Mouse (Mus musculus): ENCODE measurements around the gene Espl1. TPM values are rescaled to one million over a fixed set of nuclear protein-coding genes. Genes with fewer than 3 reads are reported as not detected.
"Not testable (repeated sequence)": the region's sequence is repeated elsewhere in the genome, so short reads cannot be mapped to it uniquely, and the experiment has no call there.

Gene Espl1
- polyA plus RNA-seq, 1 experiment from 2014 or later: 24.8 TPM

DNA sequence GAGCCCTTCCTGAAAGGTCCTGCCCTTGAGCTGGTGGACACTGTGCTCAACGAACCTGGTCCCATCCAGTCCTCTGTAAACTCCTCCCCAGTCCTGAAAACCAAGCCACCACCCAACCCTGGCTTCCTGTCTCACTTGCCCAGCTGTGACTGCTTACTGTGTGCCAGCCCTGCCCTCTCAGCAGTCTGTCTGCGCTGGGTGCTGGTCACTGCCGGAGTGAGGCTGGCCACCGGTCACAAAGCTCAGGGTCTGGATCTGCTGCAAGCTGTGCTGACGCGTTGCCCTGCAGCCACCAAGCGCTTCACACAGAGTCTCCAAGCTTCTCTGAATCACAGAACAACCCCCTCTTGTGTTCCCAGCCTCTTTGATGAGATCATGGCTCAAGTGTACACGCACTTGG, 19.2 kb downstream of the Espl1 start:
- H3K4me2 ChIP-seq (ENCODE audit: low read depth, low read length): no peak overlapping the region
- H3K4me3 ChIP-seq (ENCODE audit: low read depth, low read length): no peak overlapping the region
- H3K9ac ChIP-seq (ENCODE audit: low read depth, low read length): no peak overlapping the region
- no peaks in the 10 kb centered on the region for H3K9me3 ChIP-seq (replicated peaks; ENCODE audit: control insufficient read depth, low read length)
- no peaks in the 10 kb centered on the region for H3K27me3 ChIP-seq (ENCODE audit: control insufficient read depth, insufficient read depth, low read depth, low read length)
- peaks cover 62% of the 10 kb centered on the region for H3K36me3 ChIP-seq (ENCODE audit: control insufficient read depth, insufficient read depth)
- WGBS (ENCODE audit: insufficient replicate concordance): 87% methylated on average over 8 of the region's 8 CpGs
- 0 out of 2 replicates have a peak, but pooled peaks have one; percentile 21 for ATAC-seq (ENCODE audit: low read depth)
- no peaks in the 10 kb centered on the region for H3K4me1 ChIP-seq (ENCODE audit: control insufficient read depth, low read depth, low read length)
- H3K27ac ChIP-seq (ENCODE audit: low read length): no peak overlapping the region

- peaks cover 70% of the 10 kb centered on the region for H3K36me3 ChIP-seq (ENCODE audit: control insufficient read depth, insufficient read depth)
- 83% methylated on average over 6 of the region's 6 CpGs for WGBS (ENCODE audit: insufficient replicate concordance)
- no peaks in the 10 kb centered on the region for H3K27me3 ChIP-seq (ENCODE audit: control insufficient read depth, insufficient read depth, low read depth, low read length)
- no peak for ATAC-seq (ENCODE audit: low read depth)
- H3K9ac ChIP-seq (ENCODE audit: low read depth, low read length): no peak overlapping the region
- H3K4me3 ChIP-seq (ENCODE audit: low read depth, low read length): no peak overlapping the region
- H3K27ac ChIP-seq (ENCODE audit: low read length): no peak overlapping the region
- no peaks in the 10 kb centered on the region for H3K4me1 ChIP-seq (ENCODE audit: control insufficient read depth, low read depth, low read length)
- H3K4me2 ChIP-seq (ENCODE audit: low read depth, low read length): no peak overlapping the region
- H3K9me3 ChIP-seq (replicated peaks; ENCODE audit: control insufficient read depth, low read length): no peaks in the 10 kb centered on the region
Measured at GRCm38 (mm10) chr15:102316263-102316662, 20.2 kb downstream of the Espl1 start.

DNA sequence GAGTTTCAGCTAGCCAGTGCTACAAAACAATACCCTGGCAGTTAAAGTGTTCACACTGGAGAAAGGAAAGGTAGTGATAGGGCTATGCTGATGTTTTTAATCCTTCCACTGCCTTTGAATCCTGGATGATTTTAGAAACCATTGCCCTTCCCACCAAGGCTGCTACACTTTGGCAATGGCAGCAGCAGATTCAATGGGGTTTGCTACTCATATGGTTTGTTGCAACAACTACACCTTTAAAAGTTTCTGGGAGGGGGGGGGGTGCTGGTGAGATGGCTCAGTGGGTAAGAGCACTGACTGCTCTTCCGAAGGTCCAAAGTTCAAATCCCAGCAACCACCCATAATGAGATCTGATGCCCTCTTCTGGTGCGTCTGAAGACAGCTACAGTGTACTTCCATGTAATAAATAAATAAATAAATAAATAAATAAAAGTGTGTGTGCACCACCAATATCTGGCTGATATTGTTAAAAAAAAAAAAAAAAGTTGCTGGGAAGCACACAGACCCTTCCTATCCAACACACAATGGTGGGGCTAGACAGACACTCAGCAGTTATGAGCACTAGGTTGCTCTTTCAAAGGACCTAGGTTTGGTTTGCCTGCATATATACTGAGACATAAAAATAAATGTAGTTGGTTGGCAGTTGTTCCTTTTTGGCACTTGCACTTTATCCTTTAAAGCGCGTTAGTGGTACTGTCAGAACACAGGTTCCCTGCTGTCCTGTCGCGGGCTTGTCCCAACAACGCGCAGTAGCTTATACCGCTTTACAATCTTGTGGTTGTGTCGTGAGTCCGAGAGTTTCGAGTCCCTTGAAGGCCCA, 28.8 kb downstream of the Espl1 start:
- no peak for ATAC-seq (ENCODE audit: low read depth)
- Histone ChIP-seq H3K4me1 (ENCODE audit: control insufficient read depth, low read depth, low read length) (peaks cover 12% of the 10 kb centered on the region), H3K9me3 (replicated peaks; ENCODE audit: control insufficient read depth, low read length) (no peaks in the 10 kb centered on the region), H3K9ac (ENCODE audit: low read depth, low read length) (no peak overlapping the region), H3K36me3 (ENCODE audit: control insufficient read depth, insufficient read depth) (peaks cover 36% of the 10 kb centered on the region), H3K27me3 (ENCODE audit: control insufficient read depth, insufficient read depth, low read depth, low read length) (no peaks in the 10 kb centered on the region), H3K4me3 (ENCODE audit: low read depth, low read length) (peak overlapping the region; percentile 69; the same call in 1 of the 2 replicates), H3K4me2 (ENCODE audit: low read depth, low read length) (peak overlapping the region; percentile 71), H3K27ac (ENCODE audit: low read length) (no peak overlapping the region)
- WGBS (ENCODE audit: insufficient replicate concordance): 71% methylated on average over 12 of the region's 12 CpGs

GRCm38 (mm10) chr15:102326022-102326576, 30.0 kb downstream of the Espl1 start, which contains the start of gene Pfdn5:
Pfdn5 (plus strand) TSS chr15:102326116.
- Histone ChIP-seq H3K9me3 (replicated peaks; ENCODE audit: control insufficient read depth, low read length) (no peaks in the 10 kb centered on the region), H3K27me3 (ENCODE audit: control insufficient read depth, insufficient read depth, low read depth, low read length) (no peaks in the 10 kb centered on the region), H3K4me3 (ENCODE audit: low read depth, low read length) (peak within 1 kb of the TSS; percentile 69), H3K36me3 (ENCODE audit: control insufficient read depth, insufficient read depth) (peaks cover 32% of the 10 kb centered on the region), H3K9ac (ENCODE audit: low read depth, low read length) (peak within 1 kb of the TSS; percentile 70), H3K27ac (ENCODE audit: low read length) (peak within 1 kb of the TSS; percentile 59), H3K4me2 (ENCODE audit: low read depth, low read length) (peak within 1 kb of the TSS; percentile 71), H3K4me1 (ENCODE audit: control insufficient read depth, low read depth, low read length) (peaks cover 12% of the 10 kb centered on the region)
- peak; percentile 92 for ATAC-seq (ENCODE audit: low read depth)
- under 1% methylated on average over 40 of the region's 40 CpGs for WGBS (ENCODE audit: insufficient replicate concordance)

DNA sequence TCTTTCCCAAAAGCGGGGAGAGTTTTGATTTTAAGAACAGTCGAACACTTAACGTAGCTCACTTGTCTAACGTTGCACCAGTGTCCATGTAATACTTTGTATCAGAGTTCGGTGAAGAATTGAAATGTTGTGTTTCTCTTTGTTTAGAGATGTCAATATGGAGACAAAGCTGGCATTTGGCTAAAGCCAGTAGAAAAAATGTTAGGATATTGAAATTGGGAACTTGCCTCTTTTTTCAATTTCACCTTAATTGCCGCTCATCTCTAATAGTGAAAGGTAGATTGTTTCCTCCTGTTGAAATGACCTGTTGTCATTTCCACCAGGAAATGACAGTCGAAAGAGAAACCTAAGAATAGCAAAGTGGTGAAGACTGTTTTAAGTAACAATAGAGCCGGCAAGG, 30.8 kb downstream of the Espl1 start:
- H3K36me3 ChIP-seq (ENCODE audit: control insufficient read depth, insufficient read depth): peaks cover 29% of the 10 kb centered on the region
- 47% methylated on average over 8 of the region's 8 CpGs for WGBS (ENCODE audit: insufficient replicate concordance)

GRCm38 (mm10) chr15:102331610-102332015, 35.5 kb downstream of the Espl1 start, which contains the start of gene Myg1:
Myg1 (plus strand) TSS chr15:102331709.
- under 1% methylated on average over 30 of the region's 30 CpGs for WGBS (ENCODE audit: insufficient replicate concordance)
- H3K36me3 ChIP-seq (ENCODE audit: control insufficient read depth, insufficient read depth): peaks cover 22% of the 10 kb centered on the region
- H3K4me3 ChIP-seq (ENCODE audit: low read depth, low read length): peak within 1 kb of the TSS; percentile 76
- H3K9me3 ChIP-seq (replicated peaks; ENCODE audit: control insufficient read depth, low read length): no peaks in the 10 kb centered on the region
- peak within 1 kb of the TSS; percentile 78 for H3K27ac ChIP-seq (ENCODE audit: low read length)
- peak within 1 kb of the TSS; percentile 74 for H3K9ac ChIP-seq (ENCODE audit: low read depth, low read length)
- H3K4me1 ChIP-seq (ENCODE audit: control insufficient read depth, low read depth, low read length): peaks cover 24% of the 10 kb centered on the region
- no peaks in the 10 kb centered on the region for H3K27me3 ChIP-seq (ENCODE audit: control insufficient read depth, insufficient read depth, low read depth, low read length)
- H3K4me2 ChIP-seq (ENCODE audit: low read depth, low read length): peak within 1 kb of the TSS; percentile 90
- ATAC-seq (ENCODE audit: low read depth): peak; percentile 84

More for the DNA sequence above, 30.8 kb downstream of the Espl1 start:
- no peaks in the 10 kb centered on the region for H3K9me3 ChIP-seq (replicated peaks; ENCODE audit: control insufficient read depth, low read length)
- no peak overlapping the region for H3K27ac ChIP-seq (ENCODE audit: low read length)
- ATAC-seq (ENCODE audit: low read depth): no peak
- no peaks in the 10 kb centered on the region for H3K27me3 ChIP-seq (ENCODE audit: control insufficient read depth, insufficient read depth, low read depth, low read length)
- H3K9ac ChIP-seq (ENCODE audit: low read depth, low read length): peak overlapping the region; percentile 70
- peaks cover 16% of the 10 kb centered on the region for H3K4me1 ChIP-seq (ENCODE audit: control insufficient read depth, low read depth, low read length)
- H3K4me3 ChIP-seq (ENCODE audit: low read depth, low read length): peak overlapping the region; percentile 69
- H3K4me2 ChIP-seq (ENCODE audit: low read depth, low read length): peak overlapping the region; percentile 71

GRCm38 (mm10) chr15:102335254-102335653, 39.2 kb downstream of the Espl1 start:
- H3K27me3 ChIP-seq (ENCODE audit: control insufficient read depth, insufficient read depth, low read depth, low read length): no peaks in the 10 kb centered on the region
- ATAC-seq (ENCODE audit: low read depth): no peak
- 78% methylated on average over 8 of the region's 8 CpGs for WGBS (ENCODE audit: insufficient replicate concordance)
- no peak overlapping the region for H3K9ac ChIP-seq (ENCODE audit: low read depth, low read length)
- H3K4me2 ChIP-seq (ENCODE audit: low read depth, low read length): no peak overlapping the region
- no peaks in the 10 kb centered on the region for H3K9me3 ChIP-seq (replicated peaks; ENCODE audit: control insufficient read depth, low read length)
- peaks cover 37% of the 10 kb centered on the region for H3K36me3 ChIP-seq (ENCODE audit: control insufficient read depth, insufficient read depth)
- H3K4me1 ChIP-seq (ENCODE audit: control insufficient read depth, low read depth, low read length): peaks cover 16% of the 10 kb centered on the region
- H3K27ac ChIP-seq (ENCODE audit: low read length): no peak overlapping the region
- no peak overlapping the region for H3K4me3 ChIP-seq (ENCODE audit: low read depth, low read length)

DNA sequence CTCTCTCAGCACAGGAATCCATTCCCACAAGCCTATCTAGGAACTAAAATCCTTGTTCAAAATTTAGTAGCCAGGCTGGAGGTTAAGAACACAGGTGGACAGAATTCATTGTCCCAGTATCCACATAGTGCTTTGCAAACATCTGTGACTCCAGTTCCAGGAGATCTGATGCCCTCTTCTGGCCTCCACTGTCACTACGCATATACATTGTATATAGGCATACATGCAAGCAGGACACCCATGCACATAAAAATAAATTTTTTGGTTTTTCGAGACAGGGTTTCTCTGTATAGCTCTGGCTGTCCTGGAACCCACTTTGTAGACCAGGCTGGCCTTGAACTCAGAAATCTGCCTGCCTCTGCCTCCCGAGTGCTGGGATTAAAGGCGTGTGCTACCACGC, 39.9 kb downstream of the Espl1 start:
- H3K9me3 ChIP-seq (replicated peaks; ENCODE audit: control insufficient read depth, low read length); ATAC-seq (ENCODE audit: low read depth): not testable (repeated sequence)

DNA sequence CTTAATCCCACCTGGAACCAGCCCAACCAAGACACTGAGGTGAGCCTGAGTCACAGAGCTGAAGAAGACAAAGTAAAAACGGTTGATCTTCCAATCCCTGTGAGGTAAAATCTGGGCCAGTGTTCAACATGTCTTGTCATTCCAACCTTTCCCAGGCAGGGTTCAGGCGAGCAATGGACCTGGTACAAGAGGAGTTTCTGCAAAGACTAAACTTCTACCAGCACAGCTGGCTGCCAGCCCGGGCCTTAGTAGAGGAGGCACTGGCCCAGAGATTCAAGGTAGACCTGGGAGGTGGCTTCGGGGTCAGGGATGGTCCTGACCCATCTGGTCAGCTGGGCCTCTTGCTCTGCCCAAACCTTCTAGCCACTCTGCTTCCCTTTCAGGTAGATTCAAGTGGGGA, 40.9 kb downstream of the Espl1 start:
- Histone ChIP-seq H3K4me2 (ENCODE audit: low read depth, low read length) (no peak overlapping the region), H3K4me1 (ENCODE audit: control insufficient read depth, low read depth, low read length) (peaks cover 11% of the 10 kb centered on the region), H3K4me3 (ENCODE audit: low read depth, low read length) (no peak overlapping the region), H3K36me3 (ENCODE audit: control insufficient read depth, insufficient read depth) (peaks cover 36% of the 10 kb centered on the region), H3K27ac (ENCODE audit: low read length) (no peak overlapping the region), H3K27me3 (ENCODE audit: control insufficient read depth, insufficient read depth, low read depth, low read length) (no peaks in the 10 kb centered on the region), H3K9ac (ENCODE audit: low read depth, low read length) (no peak overlapping the region), H3K9me3 (replicated peaks; ENCODE audit: control insufficient read depth, low read length) (no peaks in the 10 kb centered on the region)
- no peak for ATAC-seq (ENCODE audit: low read depth)
- WGBS (ENCODE audit: insufficient replicate concordance): 81% methylated on average over 4 of the region's 4 CpGs

More for the DNA sequence above, 39.9 kb downstream of the Espl1 start:
- not testable (repeated sequence) for H3K27me3 ChIP-seq (ENCODE audit: control insufficient read depth, insufficient read depth, low read depth, low read length); H3K4me3 ChIP-seq (ENCODE audit: low read depth, low read length); H3K4me2 ChIP-seq (ENCODE audit: low read depth, low read length); H3K27ac ChIP-seq (ENCODE audit: low read length); H3K9ac ChIP-seq (ENCODE audit: low read depth, low read length)
- H3K4me1 ChIP-seq (ENCODE audit: control insufficient read depth, low read depth, low read length): peaks cover 16% of the 10 kb centered on the region
- WGBS (ENCODE audit: insufficient replicate concordance): 77% methylated on average over 5 of the region's 5 CpGs
- peaks cover 36% of the 10 kb centered on the region for H3K36me3 ChIP-seq (ENCODE audit: control insufficient read depth, insufficient read depth)

All from liver, embryonic 16.5 days (tissue).